Mouse (Mus musculus): ENCODE measurements around the gene Syn2.

DNA sequence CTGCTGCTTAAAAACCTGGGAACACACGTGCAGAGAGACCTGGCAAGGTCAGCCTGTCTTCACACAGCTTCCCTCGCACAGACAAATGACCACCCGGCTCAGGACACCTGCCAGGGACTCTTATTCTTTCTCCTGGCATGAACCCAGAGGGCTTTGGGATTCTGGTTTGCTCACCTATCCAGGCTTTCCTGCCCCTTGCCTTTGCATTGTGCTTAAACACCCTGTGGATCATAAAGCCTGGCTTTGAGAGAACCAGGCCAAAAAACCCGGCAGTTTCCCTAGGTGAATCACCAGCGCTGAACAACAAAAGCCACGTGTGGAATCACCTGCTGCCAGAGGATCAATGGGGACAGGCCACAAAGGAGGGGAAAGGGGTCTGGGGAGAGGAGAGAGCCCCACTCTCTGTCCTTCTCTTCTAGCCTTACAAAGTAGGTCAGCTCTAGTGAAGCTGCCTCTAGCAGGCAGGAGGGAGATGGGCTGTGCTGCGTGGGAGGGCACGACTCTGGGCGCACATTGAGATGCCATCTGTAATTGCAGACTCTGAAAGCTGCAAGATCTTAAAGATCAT lies 49.3 kb upstream of the Syn2 start:
- no peak for TF ChIP-seq CTCF (IDR thresholded peaks at IDR 0.05; ENCODE audit: insufficient read depth, low read depth, low read length)
- no peak for TF ChIP-seq POLR2A (IDR thresholded peaks at IDR 0.05; ENCODE audit: insufficient read depth, low read depth, low read length)

Measured in olfactory bulb, adult 2 months (tissue).